Mouse (Mus musculus) kidney, postnatal 25 days (tissue): ENCODE results near the gene Atp11a.
A peak's percentile ranks its signal among the peaks of the same experiment; 100 is the strongest.

Experiments used
- DNase-seq, 2 experiments: peaks; one replicate each; pipeline ENCODE4 v3.0.0; 2021; ENCODE audit warnings: mixed read lengths in 2 of 2

The Atp11a gene

GRCm38 (mm10) chr8:12756391-12757157 is at the start of gene Atp11a:
Gene Atp11a (plus strand): TSS chr8:12757014.
- peak; percentile 68 to 85 for DNase-seq

- DNase-seq = peak in 1 of 2 experiments; percentile 62
Observed at GRCm38 (mm10) chr8:12711623-12712022, 45.2 kb upstream of the Atp11a start.

- DNase-seq = peak; percentile 67 to 85
Observed at GRCm38 (mm10) chr8:12715861-12716585, 40.8 kb upstream of the Atp11a start.

- DNase-seq = peak; percentile 54 to 83
Observed at GRCm38 (mm10) chr8:12719091-12719490, 37.7 kb upstream of the Atp11a start.

- DNase-seq = no peak
Observed at GRCm38 (mm10) chr8:12728644-12729043, 28.2 kb upstream of the Atp11a start.

GRCm38 (mm10) chr8:12730780-12731179 is 26.0 kb upstream of the Atp11a start:
- peak; percentile 55 to 78 for DNase-seq

- no peak for DNase-seq
Observed at GRCm38 (mm10) chr8:12732431-12732830, 24.4 kb upstream of the Atp11a start.

GRCm38 (mm10) chr8:12739113-12739512 is 17.7 kb upstream of the Atp11a start:
- DNase-seq = peak in 1 of 2 experiments; percentile 51

GRCm38 (mm10) chr8:12743390-12743789 is 13.4 kb upstream of the Atp11a start:
- peak in 1 of 2 experiments; percentile 18 for DNase-seq

- DNase-seq = peak; percentile 30 to 58
Observed at GRCm38 (mm10) chr8:12748183-12748582, 8.6 kb upstream of the Atp11a start.

GRCm38 (mm10) chr8:12749116-12749515 is 7.7 kb upstream of the Atp11a start:
- DNase-seq = peak; percentile 72 to 88

- DNase-seq = peak; percentile 49 to 73
Observed at GRCm38 (mm10) chr8:12753054-12753453, 3.8 kb upstream of the Atp11a start.

GRCm38 (mm10) chr8:12754115-12754514 is 2.7 kb upstream of the Atp11a start:
- DNase-seq = peak; percentile 68 to 85

GRCm38 (mm10) chr8:12755312-12755711 is 1.5 kb upstream of the Atp11a start:
- DNase-seq = peak; percentile 35 to 53

- DNase-seq = peak; percentile 32 to 53
Observed at GRCm38 (mm10) chr8:12755826-12756225, 988 bp upstream of the Atp11a start.

GRCm38 (mm10) chr8:12757231-12757940 is 572 bp downstream of the Atp11a start:
- DNase-seq = peak; percentile 21 to 52

- DNase-seq = no peak
Observed at GRCm38 (mm10) chr8:12759963-12760362, 3.1 kb downstream of the Atp11a start.

- no peak for DNase-seq
Observed at GRCm38 (mm10) chr8:12761873-12762272, 5.1 kb downstream of the Atp11a start.

GRCm38 (mm10) chr8:12763565-12764108 is 6.8 kb downstream of the Atp11a start:
- peak; percentile 39 to 50 for DNase-seq

- DNase-seq = no peak
Observed at GRCm38 (mm10) chr8:12764971-12765370, 8.2 kb downstream of the Atp11a start.

GRCm38 (mm10) chr8:12767176-12767575 is 10.4 kb downstream of the Atp11a start:
- peak in 1 of 2 experiments; percentile 49 for DNase-seq

- DNase-seq = no peak
Observed at GRCm38 (mm10) chr8:12768747-12769146, 11.9 kb downstream of the Atp11a start.

- no peak for DNase-seq
Observed at GRCm38 (mm10) chr8:12769296-12769695, 12.5 kb downstream of the Atp11a start.
